Mouse (Mus musculus) ES-E14 (cell line): ENCODE data around the gene Treh.

Experiments
- HCFC1 ChIP-seq: IDR thresholded peaks from 2 replicates; pipeline ENCODE4 v1.6.1; 2012; ENCODE audit warnings: low read length, inconsistent platforms, borderline replicate concordance; ENCODE audit not compliant: insufficient read depth
- ZNF384 ChIP-seq: IDR thresholded peaks from 2 replicates; pipeline ENCODE4 v1.6.1; 2012; ENCODE audit warnings: low read depth, low read length, inconsistent platforms

- TF ChIP-seq ZNF384, result no peak
- no peak for TF ChIP-seq HCFC1
Measured at GRCm38 (mm10) chr9:44708429-44708765, 35.4 kb downstream of the Treh start.
